Mouse (Mus musculus): ENCODE measurements at regions not wholly inside any gene's neighbourhood (a gene's known extent, or its start where the extent isn't known, plus 50 kb on each side); places are given as distances from the start of the nearest gene placed in this dataset.

- TF ChIP-seq POLR2A (IDR thresholded peaks at IDR 0.05; ENCODE audit: control insufficient read depth, extremely low read depth, insufficient read depth, low read length, poor library complexity) (no peak), CTCF (IDR thresholded peaks at IDR 0.05; ENCODE audit: borderline replicate concordance, control insufficient read depth, extremely low read depth, insufficient read depth, low read length, poor library complexity) (no peak)
Observed at GRCm38 (mm10) chr6:31169343-31169742, 210.5 kb upstream of the Klf14 start.

Data from thymus, adult 2 months (tissue).